Mouse (Mus musculus) forebrain, embryonic 15.5 days (tissue): ENCODE results near the gene Serpina1d. TPM values are rescaled to one million over a fixed set of nuclear protein-coding genes. Genes with fewer than 3 reads are reported as not detected.
"Not testable (repeated sequence)": the region's sequence is repeated elsewhere in the genome, so short reads cannot be mapped to it uniquely, and the experiment has no call there.

Experiments used
- ATAC-seq: fragments of 200-750 bp; cut with Nextera tagmentation; replicated peaks from 2 replicates; pipeline ENCODE4 v1.8.0; 2017; ENCODE audit warnings: mild to moderate bottlenecking, moderate TSS enrichment, moderate library complexity
- H3K27ac ChIP-seq: fragments of 300-500 bp; sonication (generic); replicated peaks from 2 replicates; pipeline ENCODE4 v1.5.1; 2015; ENCODE audit warnings: mild to moderate bottlenecking, inconsistent platforms
- H3K27me3 ChIP-seq: fragments of 300-500 bp; sonication (generic); 2 replicates; pipeline ENCODE4 v1.6.1; 2015; ENCODE audit warnings: inconsistent platforms
- H3K36me3 ChIP-seq: fragments of 300-500 bp; sonication (generic); 2 replicates; pipeline ENCODE4 v1.6.1; 2015; ENCODE audit warnings: mild to moderate bottlenecking, inconsistent platforms
- H3K4me1 ChIP-seq: fragments of 300-500 bp; sonication (generic); 2 replicates; pipeline ENCODE4 v1.6.1; 2015; ENCODE audit warnings: inconsistent platforms
- H3K4me2 ChIP-seq: fragments of 300-500 bp; sonication (generic); replicated peaks from 2 replicates; pipeline ENCODE4 v1.6.1; 2015; ENCODE audit warnings: mild to moderate bottlenecking, inconsistent platforms
- H3K4me3 ChIP-seq: fragments of 300-500 bp; sonication (generic); 2 replicates; pipeline ENCODE4 v1.5.1; 2015; ENCODE audit warnings: mild to moderate bottlenecking, inconsistent platforms
- H3K9ac ChIP-seq: fragments of 300-500 bp; sonication (generic); replicated peaks from 2 replicates; pipeline ENCODE4 v1.6.1; 2015; ENCODE audit warnings: mild to moderate bottlenecking, inconsistent platforms
- H3K9me3 ChIP-seq: fragments of 300-500 bp; sonication (generic); 2 replicates; pipeline ENCODE4 v1.6.1; 2016; ENCODE audit warnings: inconsistent platforms
- WGBS: fragments of 180-500 bp; shearing (Covaris S2); methylation state at CpG from one replicate; pipeline ENCODE4 v1.1.7; 2015; ENCODE audit warnings: mixed read lengths; 5-methylcytosine and 5-hydroxymethylcytosine counted together
- polyA plus RNA-seq: library from polyadenylated mRNA; unstranded; fragments of >200 nt; fragmentation: Nextera tagmentation; extraction: Ambion mirVana; gene quantifications from 2 replicates; pipeline ENCODE4 v1.2.1, GENCODE M21; 2015

Gene Serpina1d
- polyA plus RNA-seq: not detected in 2 replicates

- H3K4me3 ChIP-seq, H3K9ac ChIP-seq, H3K36me3 ChIP-seq, H3K9me3 ChIP-seq, H3K4me1 ChIP-seq, H3K27ac ChIP-seq, H3K27me3 ChIP-seq, ATAC-seq, H3K4me2 ChIP-seq: not testable (repeated sequence)
- WGBS: 82% methylated on average over 6 of the region's 6 CpGs
Observed at GRCm38 (mm10) chr12:103773246-103773851, at the start of gene Serpina1d. Gene Serpina1d (minus strand): TSS chr12:103773592.

GRCm38 (mm10) chr12:103770597-103770996 lies 2.8 kb downstream of the Serpina1d start:
- 75% methylated on average over 1 of the region's 1 CpGs for WGBS
- not testable (repeated sequence) for H3K4me2 ChIP-seq, H3K9me3 ChIP-seq, H3K27me3 ChIP-seq, H3K27ac ChIP-seq, H3K36me3 ChIP-seq, H3K9ac ChIP-seq, ATAC-seq, H3K4me3 ChIP-seq, H3K4me1 ChIP-seq

GRCm38 (mm10) chr12:103763083-103763482 lies 10.3 kb downstream of the Serpina1d start:
- H3K4me2 ChIP-seq, H3K36me3 ChIP-seq, H3K27ac ChIP-seq, ATAC-seq, H3K4me1 ChIP-seq, H3K9me3 ChIP-seq, H3K9ac ChIP-seq, H3K27me3 ChIP-seq, H3K4me3 ChIP-seq: not testable (repeated sequence)
- 81% methylated on average over 3 of the region's 3 CpGs for WGBS

- WGBS: 93% methylated on average over 3 of the region's 3 CpGs
- not testable (repeated sequence) for H3K27me3 ChIP-seq, H3K4me1 ChIP-seq, H3K9ac ChIP-seq, H3K36me3 ChIP-seq, ATAC-seq, H3K27ac ChIP-seq, H3K9me3 ChIP-seq, H3K4me3 ChIP-seq, H3K4me2 ChIP-seq
Observed at GRCm38 (mm10) chr12:103760316-103760715, 13.1 kb downstream of the Serpina1d start.

GRCm38 (mm10) chr12:103745957-103746356 lies 27.4 kb downstream of the Serpina1d start:
- H3K4me1 ChIP-seq, ATAC-seq, H3K4me3 ChIP-seq: not testable (repeated sequence)

GRCm38 (mm10) chr12:103737791-103738580 lies 35.4 kb downstream of the Serpina1d start:
- H3K9me3 ChIP-seq, ATAC-seq, H3K27ac ChIP-seq, H3K4me1 ChIP-seq, H3K36me3 ChIP-seq, H3K4me3 ChIP-seq, H3K9ac ChIP-seq, H3K27me3 ChIP-seq, H3K4me2 ChIP-seq: not testable (repeated sequence)
- WGBS: 86% methylated on average over 6 of the region's 6 CpGs

More at GRCm38 (mm10) chr12:103745957-103746356, 27.4 kb downstream of the Serpina1d start:
- not testable (repeated sequence) for H3K9me3 ChIP-seq, H3K4me2 ChIP-seq, H3K27ac ChIP-seq, H3K36me3 ChIP-seq, H3K9ac ChIP-seq, H3K27me3 ChIP-seq
- 81% methylated on average over 5 of the region's 5 CpGs for whole genome bisulfite sequencing

GRCm38 (mm10) chr12:103735566-103735965 lies 37.8 kb downstream of the Serpina1d start:
- not testable (repeated sequence) for ATAC-seq, H3K27me3 ChIP-seq, H3K4me3 ChIP-seq, H3K9ac ChIP-seq, H3K27ac ChIP-seq, H3K36me3 ChIP-seq, H3K4me2 ChIP-seq, H3K4me1 ChIP-seq, H3K9me3 ChIP-seq
- WGBS: 99% methylated on average over 4 of the region's 4 CpGs

DNA sequence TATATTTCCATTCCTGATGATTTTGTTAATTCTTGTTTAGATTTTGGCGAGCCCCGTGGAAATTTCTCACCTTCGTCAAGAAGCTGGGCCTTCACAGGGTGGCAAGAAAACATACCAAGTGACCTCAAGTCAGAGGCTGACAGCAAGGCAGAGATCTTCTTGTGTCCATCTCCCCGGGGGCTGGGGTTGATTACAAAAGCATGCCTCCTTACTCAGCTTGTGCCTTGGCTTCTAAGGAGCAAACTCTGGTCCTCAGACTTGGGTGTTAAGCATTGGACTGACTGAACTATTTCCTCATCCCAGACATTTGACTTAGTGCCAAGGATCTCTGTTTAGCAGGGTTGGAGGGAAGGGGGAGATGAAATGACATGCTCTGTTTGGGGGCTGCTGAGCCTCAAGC lies 38.3 kb downstream of the Serpina1d start:
- H3K27ac ChIP-seq, H3K4me1 ChIP-seq, H3K9me3 ChIP-seq, H3K9ac ChIP-seq, H3K4me3 ChIP-seq, H3K4me2 ChIP-seq, H3K36me3 ChIP-seq, ATAC-seq, H3K27me3 ChIP-seq: not testable (repeated sequence)
- 91% methylated on average over 4 of the region's 4 CpGs for WGBS

Other genes starting within 250 kb of the Serpina1d start
- gene Ppp4r4, start 241.3 kb downstream of the Serpina1d start, polyA plus RNA-seq: 1.8 and 1.9 TPM in 2 replicates
- 0.05 TPM in 1 of 2 replicates, not detected in the other for gene Serpina10, start 142.1 kb downstream of the Serpina1d start, polyA plus RNA-seq
- 0.49 TPM in 1 of 2 replicates, not detected in the other for gene Serpina6, start 116.4 kb downstream of the Serpina1d start, polyA plus RNA-seq
- gene Serpina16, start 97.5 kb downstream of the Serpina1d start, polyA plus RNA-seq: not detected in 2 replicates
- not detected in 2 replicates for gene Serpina1f, start 78.1 kb downstream of the Serpina1d start, polyA plus RNA-seq
- gene Serpina1b, start 56.8 kb upstream of the Serpina1d start, polyA plus RNA-seq: 3.2 TPM in 1 of 2 replicates, not detected in the other
- gene Serpina1a, start 90.0 kb upstream of the Serpina1d start, polyA plus RNA-seq: 1.8 TPM in 1 of 2 replicates, not detected in the other
- 0.82 TPM in 1 of 2 replicates, not detected in the other for gene Serpina1c, start 131.3 kb upstream of the Serpina1d start, polyA plus RNA-seq
- 1.5 TPM in 1 of 2 replicates, not detected in the other for gene Serpina1e, start 185.4 kb upstream of the Serpina1d start, polyA plus RNA-seq
- not detected in 2 replicates for gene Serpina11, start 216.4 kb upstream of the Serpina1d start, polyA plus RNA-seq
- gene Serpina9, start 240.2 kb upstream of the Serpina1d start, polyA plus RNA-seq: not detected in 2 replicates